Mouse (Mus musculus): ENCODE measurements at regions not wholly inside any gene's neighbourhood (a gene's known extent, or its start where the extent isn't known, plus 50 kb on each side); places are given as distances from the start of the nearest gene placed in this dataset.
A peak's percentile ranks its signal among the peaks of the same experiment; 100 is the strongest.
"Not testable (repeated sequence)": the region's sequence is repeated elsewhere in the genome, so short reads cannot be mapped to it uniquely, and the experiment has no call there.

DNA sequence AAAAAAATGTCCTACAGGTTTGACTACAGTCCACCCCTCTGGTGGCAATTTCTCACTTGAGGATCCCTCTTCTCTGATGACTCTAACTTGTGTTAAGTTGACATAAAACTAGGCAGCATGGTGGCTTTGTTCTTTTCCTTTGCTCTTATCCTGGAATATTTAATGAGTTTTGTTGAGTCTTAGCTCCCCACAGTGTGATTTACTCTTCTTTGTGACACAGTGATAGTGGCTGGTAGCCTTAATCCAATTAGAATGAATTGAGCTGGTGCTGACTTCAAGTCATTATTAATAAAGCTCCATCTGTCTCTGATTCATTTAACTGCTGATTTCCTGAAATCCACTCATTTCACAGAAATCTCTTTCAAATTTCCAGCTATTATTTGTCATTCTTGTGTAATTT is 553.7 kb upstream of the Chrm3 start:
- H3K36me3 ChIP-seq (ENCODE audit: control insufficient read depth, insufficient read depth, low read length) = no peaks in the 10 kb centered on the region

DNA sequence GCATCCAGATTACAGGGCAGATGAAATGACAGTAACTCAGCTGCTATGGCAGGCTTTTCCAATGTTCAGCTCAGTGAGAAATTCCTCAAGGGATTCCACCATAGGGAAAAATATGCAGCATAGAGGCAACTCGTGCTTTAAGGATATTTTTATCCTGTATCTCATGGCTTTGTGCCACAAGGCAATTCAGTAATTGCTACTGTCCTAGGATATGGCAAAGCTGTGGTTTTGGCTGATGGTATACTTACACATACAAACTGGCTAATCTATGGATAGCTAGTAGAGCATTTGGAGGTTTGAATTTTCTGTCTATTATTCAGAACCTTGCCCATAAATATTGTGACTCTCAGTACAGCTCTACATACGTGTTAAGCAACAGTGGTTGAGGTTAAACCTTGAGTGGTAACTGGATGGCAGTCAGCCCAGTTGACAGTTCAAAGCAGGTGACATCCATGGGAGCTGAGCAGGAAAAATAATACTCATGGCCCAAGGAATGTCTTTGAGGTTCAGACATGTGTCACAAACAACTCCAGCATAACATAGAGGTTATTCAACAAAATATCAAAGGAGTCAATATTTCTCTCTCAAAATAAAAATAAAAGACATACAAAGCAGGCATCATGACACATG is 548.6 kb upstream of the Chrm3 start:
- ATAC-seq (ENCODE audit: low read depth) = peak; percentile 57
- no peak overlapping the region for H3K27ac ChIP-seq (ENCODE audit: low read length)
- H3K4me3 ChIP-seq (ENCODE audit: low read length) = no peak overlapping the region
- 30% methylated on average over 2 of the region's 2 CpGs for WGBS
- H3K36me3 ChIP-seq (ENCODE audit: control insufficient read depth, insufficient read depth, low read length) = no peaks in the 10 kb centered on the region
- H3K9me3 ChIP-seq (ENCODE audit: control insufficient read depth, low read length) = no peaks in the 10 kb centered on the region
- no peak overlapping the region for H3K4me2 ChIP-seq (ENCODE audit: low read depth, low read length)
- no peak overlapping the region for H3K9ac ChIP-seq (ENCODE audit: low read length)
- H3K27me3 ChIP-seq (ENCODE audit: control insufficient read depth, insufficient read depth, low read depth, low read length) = no peaks in the 10 kb centered on the region
- H3K4me1 ChIP-seq (replicated peaks; ENCODE audit: control insufficient read depth, insufficient read depth, low read length) = no peaks in the 10 kb centered on the region

More for the DNA sequence above, 553.7 kb upstream of the Chrm3 start:
- no peaks in the 10 kb centered on the region for H3K27me3 ChIP-seq (ENCODE audit: control insufficient read depth, insufficient read depth, low read depth, low read length)
- no peak for ATAC-seq (ENCODE audit: low read depth)
- no peaks in the 10 kb centered on the region for H3K9me3 ChIP-seq (ENCODE audit: control insufficient read depth, low read length)
- H3K4me2 ChIP-seq (ENCODE audit: low read depth, low read length) = no peak overlapping the region
- H3K27ac ChIP-seq (ENCODE audit: low read length) = no peak overlapping the region
- no peak overlapping the region for H3K4me3 ChIP-seq (ENCODE audit: low read length)
- no peak overlapping the region for H3K9ac ChIP-seq (ENCODE audit: low read length)
- H3K4me1 ChIP-seq (replicated peaks; ENCODE audit: control insufficient read depth, insufficient read depth, low read length) = no peaks in the 10 kb centered on the region

DNA sequence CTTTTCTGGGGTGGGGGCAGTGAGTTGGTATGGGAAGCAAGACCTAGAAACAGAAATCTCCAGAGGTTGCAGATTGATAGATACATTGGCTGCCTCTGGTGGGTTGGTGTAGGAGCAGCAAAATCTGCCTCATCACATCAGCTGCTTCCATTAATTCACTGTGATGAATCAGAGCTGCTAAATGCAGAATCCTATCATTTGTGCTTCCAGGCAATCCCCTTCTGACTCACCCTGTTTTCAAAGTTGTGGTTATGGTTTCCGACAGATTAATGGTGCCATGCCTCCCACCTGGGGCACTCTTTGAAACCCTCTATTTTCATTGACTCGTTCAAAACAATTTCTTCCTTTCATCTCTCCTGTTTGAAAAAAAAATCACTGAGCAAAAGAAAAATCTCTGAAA is 507.2 kb upstream of the Chrm3 start:
- ATAC-seq (ENCODE audit: low read depth) = no peak
- no peaks in the 10 kb centered on the region for H3K9me3 ChIP-seq (ENCODE audit: control insufficient read depth, low read length)
- H3K9ac ChIP-seq (ENCODE audit: low read length) = no peak overlapping the region
- H3K4me2 ChIP-seq (ENCODE audit: low read depth, low read length) = no peak overlapping the region
- 73% methylated on average over 2 of the region's 2 CpGs for WGBS
- no peak overlapping the region for H3K27ac ChIP-seq (ENCODE audit: low read length)
- H3K36me3 ChIP-seq (ENCODE audit: control insufficient read depth, insufficient read depth, low read length) = no peaks in the 10 kb centered on the region
- H3K4me3 ChIP-seq (ENCODE audit: low read length) = no peak overlapping the region
- H3K27me3 ChIP-seq (ENCODE audit: control insufficient read depth, insufficient read depth, low read depth, low read length) = no peaks in the 10 kb centered on the region
- no peaks in the 10 kb centered on the region for H3K4me1 ChIP-seq (replicated peaks; ENCODE audit: control insufficient read depth, insufficient read depth, low read length)

DNA sequence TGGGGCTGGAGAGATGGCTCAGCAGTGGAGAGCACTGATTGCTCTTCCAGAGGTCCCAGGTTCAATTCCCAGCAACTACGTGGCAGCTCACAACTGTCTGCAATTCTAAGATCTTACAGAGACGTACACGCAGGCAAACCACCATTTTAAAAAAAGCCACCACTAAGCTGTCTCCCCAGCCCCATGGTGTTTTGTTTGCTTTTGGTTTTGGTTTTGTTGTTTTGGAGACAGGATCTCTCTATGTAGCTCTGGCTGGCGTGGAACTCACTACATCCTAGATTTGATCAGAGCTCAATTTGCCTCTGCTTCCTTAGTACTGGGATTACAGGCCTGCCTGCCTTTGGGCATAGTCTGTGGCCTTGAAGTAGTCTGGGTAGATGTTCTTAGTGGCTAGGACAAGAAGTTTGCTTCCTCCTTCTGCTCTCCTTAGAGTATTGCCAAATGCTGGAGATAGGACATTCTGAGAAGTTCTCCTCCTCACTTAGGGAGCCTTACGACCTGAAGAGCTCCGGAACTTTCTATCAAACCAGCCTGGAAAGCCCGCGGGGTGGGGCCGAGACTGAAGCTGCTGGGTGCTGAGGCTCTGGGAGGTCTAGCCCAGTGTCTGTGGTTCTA is 495.4 kb upstream of the Chrm3 start:
- H3K4me3 ChIP-seq (ENCODE audit: low read length); H3K4me2 ChIP-seq (ENCODE audit: low read depth, low read length); H3K36me3 ChIP-seq (ENCODE audit: control insufficient read depth, insufficient read depth, low read length); H3K27me3 ChIP-seq (ENCODE audit: control insufficient read depth, insufficient read depth, low read depth, low read length); H3K4me1 ChIP-seq (replicated peaks; ENCODE audit: control insufficient read depth, insufficient read depth, low read length); H3K27ac ChIP-seq (ENCODE audit: low read length); H3K9me3 ChIP-seq (ENCODE audit: control insufficient read depth, low read length); H3K9ac ChIP-seq (ENCODE audit: low read length); ATAC-seq (ENCODE audit: low read depth): not testable (repeated sequence)
- WGBS = 90% methylated on average over 9 of the region's 9 CpGs

DNA sequence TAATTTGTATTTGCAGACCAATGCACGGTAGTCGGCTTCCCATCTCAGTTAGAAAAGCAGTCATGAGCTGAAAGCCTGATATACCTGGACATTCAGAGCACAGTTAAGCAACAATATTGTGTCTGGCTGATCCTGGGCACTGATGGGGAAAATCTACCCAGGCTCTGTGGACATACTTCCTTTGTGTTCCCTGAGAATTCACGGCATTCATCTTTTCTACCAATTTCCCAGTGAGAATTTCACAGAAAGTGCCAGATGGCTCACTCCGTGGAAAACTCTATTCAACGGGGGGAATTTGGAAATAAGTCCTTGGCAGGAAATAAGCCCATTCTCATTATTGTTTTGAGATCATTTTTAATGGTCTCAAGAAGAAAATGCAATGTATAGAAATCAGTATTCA is 484.6 kb upstream of the Chrm3 start:
- Histone ChIP-seq H3K27me3 (ENCODE audit: control insufficient read depth, insufficient read depth, low read depth, low read length) (no peaks in the 10 kb centered on the region), H3K4me1 (replicated peaks; ENCODE audit: control insufficient read depth, insufficient read depth, low read length) (no peaks in the 10 kb centered on the region), H3K27ac (ENCODE audit: low read length) (no peak overlapping the region), H3K36me3 (ENCODE audit: control insufficient read depth, insufficient read depth, low read length) (no peaks in the 10 kb centered on the region), H3K9ac (ENCODE audit: low read length) (no peak overlapping the region), H3K9me3 (ENCODE audit: control insufficient read depth, low read length) (no peaks in the 10 kb centered on the region), H3K4me3 (ENCODE audit: low read length) (no peak overlapping the region), H3K4me2 (ENCODE audit: low read depth, low read length) (no peak overlapping the region)
- WGBS = 86% methylated on average over 5 of the region's 5 CpGs
- no peak for ATAC-seq (ENCODE audit: low read depth)

DNA sequence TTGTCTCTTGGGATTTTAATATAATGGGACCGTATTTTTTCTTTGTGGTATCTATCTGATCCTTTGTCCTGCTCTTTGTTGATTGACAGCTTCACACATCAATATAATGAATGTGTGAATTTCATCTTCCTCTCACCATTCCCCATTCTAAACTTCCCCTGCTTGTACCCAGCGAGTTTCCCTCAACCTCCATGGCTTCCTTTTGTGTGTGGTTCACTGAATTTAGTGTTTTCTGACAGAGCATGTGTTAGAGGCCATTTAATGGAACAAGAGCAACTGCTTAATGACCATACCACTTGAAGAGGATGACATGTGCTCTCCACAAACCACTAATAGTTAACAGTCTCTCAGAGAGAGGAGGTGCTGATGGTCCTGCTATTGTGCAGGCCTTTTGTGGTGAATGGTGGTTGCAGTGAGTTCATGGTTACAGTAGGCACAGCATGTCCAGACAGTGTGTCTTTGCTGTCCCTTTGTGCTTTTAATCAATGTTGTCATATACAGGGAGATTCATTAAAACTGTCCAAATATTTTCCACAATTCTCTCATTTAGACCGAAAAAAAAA is 438.8 kb upstream of the Chrm3 start:
- Histone ChIP-seq H3K4me3 (ENCODE audit: low read length) (no peak overlapping the region), H3K4me1 (replicated peaks; ENCODE audit: control insufficient read depth, insufficient read depth, low read length) (no peaks in the 10 kb centered on the region), H3K27ac (ENCODE audit: low read length) (no peak overlapping the region), H3K9me3 (ENCODE audit: control insufficient read depth, low read length) (no peaks in the 10 kb centered on the region), H3K27me3 (ENCODE audit: control insufficient read depth, insufficient read depth, low read depth, low read length) (no peaks in the 10 kb centered on the region), H3K36me3 (ENCODE audit: control insufficient read depth, insufficient read depth, low read length) (no peaks in the 10 kb centered on the region), H3K4me2 (ENCODE audit: low read depth, low read length) (no peak overlapping the region), H3K9ac (ENCODE audit: low read length) (no peak overlapping the region)
- ATAC-seq (ENCODE audit: low read depth) = no peak
- 79% methylated on average over 3 of the region's 3 CpGs for WGBS
